Mouse (Mus musculus): ENCODE measurements at regions not wholly inside any gene's neighbourhood (a gene's known extent, or its start where the extent isn't known, plus 50 kb on each side); places are given as distances from the start of the nearest gene placed in this dataset.

DNA sequence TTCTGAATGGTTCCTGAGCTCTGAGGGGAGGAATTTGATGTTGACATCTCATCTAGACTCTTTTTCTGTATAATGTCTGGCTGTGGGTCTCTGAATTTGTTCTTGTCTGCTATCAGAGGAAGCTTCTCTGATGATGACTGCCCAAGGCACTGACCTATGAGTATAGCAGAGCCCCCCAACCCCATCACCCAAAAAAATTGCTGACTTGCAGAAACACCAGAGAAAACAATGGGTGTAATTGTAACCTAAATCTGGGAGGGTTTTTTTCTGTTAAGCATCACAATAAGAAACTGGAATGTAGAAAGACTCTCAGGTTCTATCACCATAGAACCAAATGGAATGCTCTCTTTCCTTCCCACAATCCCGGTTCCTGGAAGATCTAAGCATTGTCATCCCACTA is 50.2 kb upstream of the Phf3 start:
- TF ChIP-seq MAFK (IDR thresholded peaks at IDR 0.05; ENCODE audit: insufficient replicate concordance, low read length) (peak; percentile 66; the same call in 1 of the 2 replicates), GABPA (IDR thresholded peaks at IDR 0.05; ENCODE audit: insufficient replicate concordance, low read depth, low read length) (no peak)
- Histone ChIP-seq H3K4me2 (ENCODE audit: insufficient read depth, low read depth, poor library complexity, severe bottlenecking) (no peak overlapping the region), H3K9me3 (replicated peaks; ENCODE audit: low read length) (peaks cover 13% of the 10 kb centered on the region), H3K27me3 (replicated peaks) (no peaks in the 10 kb centered on the region), H3K36me3 (replicated peaks in 1 of 2; ENCODE audit: control insufficient read depth in 1 of 2, insufficient read depth in 1 of 2, low read length in 1 of 2) (no peaks in the 10 kb centered on the region), H3K4me1 (ENCODE audit: control insufficient read depth in 1 of 2, insufficient read depth in 2 of 2) (peaks cover 0 to 5% of the 10 kb centered on the region in 2 experiments; a peak in 1 of 4 replicates), H3K79me2 (replicated peaks; ENCODE audit: control insufficient read depth, extremely low read depth, insufficient read depth, poor library complexity, severe bottlenecking) (no peaks in the 10 kb centered on the region), H3K4me3 (replicated peaks in 1 of 3; ENCODE audit: low read depth in 2 of 3, low read length in 2 of 3, poor library complexity in 1 of 3) (no peak overlapping the region), H3K27ac (ENCODE audit: insufficient read depth, low read depth) (no peak overlapping the region), H3K9ac (ENCODE audit: insufficient read depth, low read depth) (no peak overlapping the region)
- dilution Hi-C loops (cut with MboI; ENCODE audit: extremely low pct_ligation_motif_present, extremely low pct_unique_long_range_greater_than_20kb, low sequenced_read_pairs) (no loop called here), in situ Hi-C loops (cut with MboI; ENCODE audit: low pct_ligation_motif_present, low pct_unique_long_range_greater_than_20kb, low sequenced_read_pairs) (no loop called here)
- no peak for DNase-seq (ENCODE audit: extremely low read depth)

Measured in CH12.LX (cell line).